Mouse (Mus musculus) ES-E14 (cell line): Measurements from ENCODE around the gene Ncbp2. TPM values are rescaled to one million over a fixed set of nuclear protein-coding genes. Genes with fewer than 3 reads are reported as not detected.

Experiments
- DNase-seq: peaks from one replicate; pipeline ENCODE4 v3.0.0-alpha.2; 2013; ENCODE audit warnings: low read depth, low spot score
- H3K27ac ChIP-seq: 2 replicates; pipeline ENCODE4 v1.5.1; 2012; ENCODE audit warnings: low read depth, mild to moderate bottlenecking, low read length, moderate library complexity, mixed read lengths; ENCODE audit not compliant: poor library complexity, insufficient read depth, severe bottlenecking
- H3K36me3 ChIP-seq: 2 replicates; pipeline ENCODE4 v1.6.1; 2012; ENCODE audit warnings: mild to moderate bottlenecking, low read length, moderate library complexity, mixed read lengths; ENCODE audit not compliant: control insufficient read depth, poor library complexity, insufficient read depth, severe bottlenecking
- H3K4me1 ChIP-seq, 2 experiments: fragments of 150-350 bp in 1 of 2; sonication (generic) in 1 of 2; 2 replicates each; pipeline ENCODE4 v1.6.1; 2012; ENCODE audit warnings: low read length in 2 of 2, mild to moderate bottlenecking in 1 of 2, mixed read lengths in 1 of 2; ENCODE audit not compliant: control insufficient read depth in 2 of 2, insufficient read depth in 2 of 2, poor library complexity in 1 of 2
- H3K4me3 ChIP-seq, 2 experiments: fragments of 150-350 bp in 1 of 2; sonication (generic) in 1 of 2; 2 replicates each; pipeline ENCODE4 v1.5.1; 2012; ENCODE audit warnings: low read length in 2 of 2, low read depth in 1 of 2, mild to moderate bottlenecking in 1 of 2, mixed read lengths in 1 of 2; ENCODE audit not compliant: insufficient read depth in 1 of 2, poor library complexity in 1 of 2, severe bottlenecking in 1 of 2
- H3K9ac ChIP-seq: 2 replicates; pipeline ENCODE4 v1.6.1; 2012; ENCODE audit warnings: low read depth, mild to moderate bottlenecking, low read length, mixed read lengths; ENCODE audit not compliant: poor library complexity, insufficient read depth, severe bottlenecking
- H3K9me3 ChIP-seq: fragments of 150-350 bp; sonication (generic); 2 replicates; pipeline ENCODE4 v1.6.1; 2012; ENCODE audit warnings: low read depth, mild to moderate bottlenecking, low read length; ENCODE audit not compliant: control insufficient read depth, insufficient read depth
- CHD2 ChIP-seq: IDR thresholded peaks from 2 replicates; pipeline ENCODE4 v1.6.1; 2014; ENCODE audit warnings: mild to moderate bottlenecking, low read depth, low read length, inconsistent platforms
- HCFC1 ChIP-seq: IDR thresholded peaks from 2 replicates; pipeline ENCODE4 v1.6.1; 2012; ENCODE audit warnings: low read length, inconsistent platforms, borderline replicate concordance; ENCODE audit not compliant: insufficient read depth
- MAFK ChIP-seq: IDR thresholded peaks from 2 replicates; pipeline ENCODE4 v1.6.1; 2014; ENCODE audit warnings: mild to moderate bottlenecking, low read depth, low read length, inconsistent platforms; ENCODE audit not compliant: insufficient read depth
- ZC3H11A ChIP-seq: IDR thresholded peaks from 2 replicates; pipeline ENCODE4 v1.6.1; 2012; ENCODE audit warnings: low read depth, mild to moderate bottlenecking, inconsistent platforms, low read length, borderline replicate concordance
- ZNF384 ChIP-seq: IDR thresholded peaks from 2 replicates; pipeline ENCODE4 v1.6.1; 2012; ENCODE audit warnings: low read depth, low read length, inconsistent platforms
- in situ Hi-C, 2 experiments: fragments of 600-800 bp; cut with MboI; formaldehyde crosslinking; loops; one replicate each; pipeline ENCODE4 v1.15.1; 2025; ENCODE audit warnings: low sequenced_read_pairs in 2 of 2, inconsistent platforms in 1 of 2; ENCODE audit not compliant: unreplicated experiment in 2 of 2
- total RNA-seq: library from RNA; depleted of rRNA; stranded (reverse); fragments of 300-350 nt; gene quantifications from 2 replicates; pipeline ENCODE4 v1.2.3, GENCODE M21; 2012; rRNA removed

Ncbp2 gene
- total RNA-seq, 1 experiment, result 84.4 TPM

DNA sequence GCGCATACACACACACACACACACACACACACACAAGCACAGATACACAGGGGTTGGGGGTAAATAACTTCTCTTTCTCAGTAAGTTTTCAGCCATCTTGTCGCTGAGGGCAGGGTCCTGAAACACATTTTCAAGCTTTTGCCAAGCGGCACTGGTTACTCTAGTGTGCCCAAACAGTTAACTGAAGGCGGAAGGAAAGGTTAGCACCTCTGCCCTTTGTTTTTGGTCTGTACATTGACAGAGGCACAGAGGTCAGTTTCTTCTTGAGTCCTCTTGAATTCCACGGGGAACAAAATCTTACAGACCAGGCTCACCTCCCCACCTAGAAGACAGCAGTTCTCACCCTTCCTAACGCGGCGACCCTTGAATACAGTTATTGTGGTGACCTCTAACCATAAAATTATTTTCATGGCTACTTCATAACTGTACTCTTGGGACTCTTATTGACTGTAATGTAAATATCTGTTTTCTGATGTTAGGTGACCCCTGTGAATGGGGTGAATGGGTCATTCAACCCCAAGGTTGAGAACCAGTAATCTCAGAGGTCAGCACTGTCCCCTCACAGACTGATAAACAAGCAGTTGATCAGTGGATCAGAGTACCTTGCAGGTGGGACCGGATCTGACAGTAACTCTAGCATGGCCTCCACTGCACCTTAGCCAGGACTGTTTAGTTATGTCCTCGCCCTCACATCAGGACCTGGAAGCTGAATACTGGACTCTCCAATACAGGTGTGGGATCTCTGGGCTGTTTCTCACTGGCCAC is 60.4 kb downstream of the Ncbp2 start:
- H3K4me1 ChIP-seq, result no peaks in the 10 kb centered on the region
- no peak overlapping the region; the same call in 1 of the 2 replicates for H3K27ac ChIP-seq
- no peaks in the 10 kb centered on the region for H3K9me3 ChIP-seq
- no peak overlapping the region for H3K9ac ChIP-seq
- no peak for DNase-seq
- in situ Hi-C loops, result no loop called here
- H3K36me3 ChIP-seq, result no peaks in the 10 kb centered on the region
- no peak overlapping the region for H3K4me3 ChIP-seq
- TF ChIP-seq ZC3H11A, result no peak
- TF ChIP-seq HCFC1, result no peak
- TF ChIP-seq MAFK, result no peak
- TF ChIP-seq CHD2, result no peak
- TF ChIP-seq ZNF384, result no peak

DNA sequence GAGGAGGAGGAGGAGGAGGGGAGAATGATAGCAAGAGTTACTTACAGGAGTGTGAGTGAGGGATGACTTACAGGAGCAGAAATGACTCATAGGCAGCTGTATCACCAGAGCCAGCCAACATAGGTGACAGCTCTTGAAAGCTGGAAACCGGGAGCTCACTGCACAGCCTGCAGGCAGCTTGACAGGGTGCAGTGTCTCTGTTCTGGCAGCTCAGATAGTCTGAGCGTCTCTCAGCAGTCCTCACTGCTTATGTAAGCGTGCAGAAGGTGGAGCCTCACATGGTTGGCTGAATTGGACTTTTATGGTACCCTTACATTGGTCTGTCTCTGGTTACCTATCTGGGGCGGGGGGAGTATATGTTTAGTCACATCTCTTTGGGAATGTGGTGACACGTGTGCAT is 61.6 kb downstream of the Ncbp2 start:
- no peak overlapping the region for H3K27ac ChIP-seq
- no peak overlapping the region for H3K4me3 ChIP-seq
- H3K9me3 ChIP-seq, result no peaks in the 10 kb centered on the region
- DNase-seq, result no peak
- no peak overlapping the region for H3K9ac ChIP-seq
- H3K36me3 ChIP-seq, result no peaks in the 10 kb centered on the region
- H3K4me1 ChIP-seq, result no peaks in the 10 kb centered on the region
- in situ Hi-C loops, result no loop called here
- TF ChIP-seq HCFC1 (no peak), ZC3H11A (no peak), MAFK (no peak), CHD2 (no peak), ZNF384 (no peak)

DNA sequence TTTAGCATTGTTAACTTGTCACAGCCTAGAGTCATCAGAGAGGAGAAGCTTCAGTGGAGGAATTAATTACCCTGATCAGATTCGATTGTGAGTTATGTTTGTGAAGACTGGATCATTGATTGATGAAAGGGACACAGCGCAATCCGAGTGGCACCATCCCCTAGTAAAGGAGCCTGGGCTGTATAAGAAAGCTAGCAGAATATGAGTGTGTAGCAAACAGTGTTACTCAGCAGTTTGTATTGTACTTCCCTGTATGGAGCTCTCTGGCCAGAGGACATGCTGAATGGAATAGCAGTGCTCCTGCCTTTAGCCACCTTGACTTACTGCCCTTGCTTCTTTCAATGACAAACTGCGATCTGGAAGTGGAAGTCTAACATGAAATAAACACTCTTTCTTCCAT is 62.0 kb downstream of the Ncbp2 start:
- Histone ChIP-seq H3K9ac (no peak overlapping the region), H3K4me1 (no peaks in the 10 kb centered on the region), H3K27ac (no peak overlapping the region), H3K9me3 (no peaks in the 10 kb centered on the region), H3K4me3 (no peak overlapping the region), H3K36me3 (no peaks in the 10 kb centered on the region)
- in situ Hi-C loops, result no loop called here
- no peak for DNase-seq
- TF ChIP-seq HCFC1 (no peak), ZNF384 (no peak), ZC3H11A (no peak), CHD2 (no peak), MAFK (no peak)

Other genes with a start within 250 kb of the Ncbp2 start
- 0.40 and 0.58 TPM in 2 replicates for gene Meltf, start 69.7 kb upstream of the Ncbp2 start, total RNA-seq
- gene Pigz, start 14.7 kb upstream of the Ncbp2 start, total RNA-seq, result 0.42 and 0.71 TPM in 2 replicates
- gene 0610012G03Rik, start within 50 bp of the Ncbp2 start, total RNA-seq, result 27.5 and 27.8 TPM in 2 replicates
- gene Senp5, start 54.8 kb downstream of the Ncbp2 start, total RNA-seq, result 12.6 and 16.3 TPM in 2 replicates
- gene Pak2, start 130.8 kb downstream of the Ncbp2 start, total RNA-seq, result 17.9 and 26.9 TPM in 2 replicates
- gene Pigx, start 151.2 kb downstream of the Ncbp2 start, total RNA-seq, result 59.5 and 86.2 TPM in 2 replicates
- gene Cep19, start 151.3 kb downstream of the Ncbp2 start, total RNA-seq, result 8.9 and 11.9 TPM in 2 replicates
- 6.4 and 7.2 TPM in 2 replicates for gene Nrros, start 217.1 kb downstream of the Ncbp2 start, total RNA-seq
- gene Bex6, start 231.3 kb downstream of the Ncbp2 start, total RNA-seq, result 1.4 and 1.6 TPM in 2 replicates